10 mouse cellular contexts compared by ENCODE assay signal in genomic region chr11:50269163-50269562, GRCm38 (mm10). TPM values are rescaled to one million over a fixed set of nuclear protein-coding genes. Genes with fewer than 3 reads are reported as not detected.
DNase-seq lines count a peak whose midpoint lies in the region; ATAC-seq and TF ChIP-seq lines count a peak whose summit lies in the region.
"Had no signal": no experiment of that assay in that cellular context is flagged by ENCODE, and none has a peak within 500 bp of the region (broad histone marks: within the 10 kb centered on the region; RNA-seq: fewer than 3 reads in every experiment).

No protein-coding gene starts in this region.

- no peak overlapping the region for H3K9ac ChIP-seq in hindbrain, postnatal 0 days (replicated peaks; ENCODE audit: low read length)
- H3K9ac ChIP-seq in hindbrain, embryonic 13.5 days = no peak overlapping the region
- H3K9ac ChIP-seq in midbrain, embryonic 15.5 days = no peak overlapping the region
- H3K9ac ChIP-seq: forebrain, embryonic 12.5 days had no signal

- DNase-seq in hindbrain, postnatal 0 days (ENCODE audit: low spot score) = peak; percentile 59
- DNase-seq in A20 (ENCODE audit: low read depth, low spot score) (peak; percentile 63), ES-CJ7 (ENCODE audit: low read depth, low spot score) (peak; percentile 30)
- peak; percentile 30 for DNase-seq in lung, postnatal 14 days
- DNase-seq in left cerebral cortex, postnatal 36 days (ENCODE audit: low spot score in 2 of 2) = no peak
- DNase-seq in gastrocnemius, adult 8-10 months (ENCODE audit: low spot score in 2 of 2) = no peak
- DNase-seq: right cerebral cortex, postnatal 14 days had no signal

- intact Hi-C loops in left cerebral cortex, postnatal 36 days (cut with DNase I) = no loop called here

- no peak overlapping the region for H3K4me2 ChIP-seq in hindbrain, postnatal 0 days (ENCODE audit: low read depth, low read length)
- no peak overlapping the region for H3K4me2 ChIP-seq in hindbrain, embryonic 13.5 days
- no peak overlapping the region for H3K4me2 ChIP-seq in midbrain, embryonic 15.5 days
- H3K4me2 ChIP-seq: forebrain, embryonic 12.5 days had no signal

- H3K36me3 ChIP-seq in hindbrain, postnatal 0 days (ENCODE audit: insufficient read depth, low read length) = peaks cover 15% of the 10 kb centered on the region
- peaks cover 34% of the 10 kb centered on the region for H3K36me3 ChIP-seq in hindbrain, embryonic 13.5 days
- peaks cover 17% of the 10 kb centered on the region for H3K36me3 ChIP-seq in midbrain, embryonic 15.5 days (replicated peaks)

- no peaks in the 10 kb centered on the region for H3K4me1 ChIP-seq in hindbrain, postnatal 0 days (ENCODE audit: insufficient read depth, low read length)
- 0 out of 2 replicates have a peak, but pooled peaks cover 3% of the 10 kb centered on the region for H3K4me1 ChIP-seq in hindbrain, embryonic 13.5 days (replicated peaks)
- 0 out of 2 replicates have a peak, but pooled peaks cover 2% of the 10 kb centered on the region for H3K4me1 ChIP-seq in midbrain, embryonic 15.5 days
- H3K4me1 ChIP-seq: forebrain, embryonic 12.5 days had no signal

- 74% methylated on average over 2 of the region's 2 CpGs for WGBS in hindbrain, postnatal 0 days
- WGBS in hindbrain, embryonic 13.5 days = 90% methylated on average over 2 of the region's 2 CpGs
- whole genome bisulfite sequencing in midbrain, embryonic 15.5 days = 84% methylated on average over 2 of the region's 2 CpGs

- no peak overlapping the region for H3K27ac ChIP-seq in hindbrain, postnatal 0 days
- no peak overlapping the region for H3K27ac ChIP-seq in hindbrain, embryonic 13.5 days
- no peak overlapping the region for H3K27ac ChIP-seq in midbrain, embryonic 15.5 days
- H3K27ac ChIP-seq: forebrain, embryonic 12.5 days had no signal

- no peaks in the 10 kb centered on the region for H3K27me3 ChIP-seq in hindbrain, postnatal 0 days (ENCODE audit: insufficient read depth, low read length)
- no peaks in the 10 kb centered on the region for H3K27me3 ChIP-seq in hindbrain, embryonic 13.5 days
- no peaks in the 10 kb centered on the region for H3K27me3 ChIP-seq in midbrain, embryonic 15.5 days (replicated peaks)
- H3K27me3 ChIP-seq: forebrain, embryonic 12.5 days had no signal

- no peaks in the 10 kb centered on the region for H3K9me3 ChIP-seq in hindbrain, postnatal 0 days (ENCODE audit: low read length)
- no peaks in the 10 kb centered on the region for H3K9me3 ChIP-seq in hindbrain, embryonic 13.5 days
- H3K9me3 ChIP-seq in midbrain, embryonic 15.5 days = no peaks in the 10 kb centered on the region
- H3K9me3 ChIP-seq: forebrain, embryonic 12.5 days had no signal

- TF ChIP-seq CTCF in hindbrain, postnatal 0 days (IDR thresholded peaks at IDR 0.05; ENCODE audit: low read depth) = peak; percentile 61

- no peak overlapping the region for H3K4me3 ChIP-seq in hindbrain, postnatal 0 days (ENCODE audit: low read length)
- no peak overlapping the region for H3K4me3 ChIP-seq in hindbrain, embryonic 13.5 days
- no peak overlapping the region for H3K4me3 ChIP-seq in midbrain, embryonic 15.5 days
- H3K4me3 ChIP-seq: forebrain, embryonic 12.5 days had no signal

- ATAC-seq in hindbrain, postnatal 0 days = no peak
- ATAC-seq in hindbrain, embryonic 13.5 days (ENCODE audit: low FRiP score) = no peak
- no peak for ATAC-seq in midbrain, embryonic 15.5 days (replicated peaks)

RNA-seq across cellular contexts. Expression of gene Maml1, which starts 22.9 kb away (rescaled TPM):
- total RNA-seq in hindbrain, postnatal 0 days (2014; rRNA removed) = 11.6 and 13.9 TPM in 2 replicates
- polyA plus RNA-seq in hindbrain, postnatal 0 days (2015; fragmentation: Nextera tagmentation; extraction: Ambion mirVana) = 1.6 and 1.8 TPM in 2 replicates
- polyA plus RNA-seq in hindbrain, embryonic 13.5 days (2015; fragmentation: Nextera tagmentation; extraction: Ambion mirVana) = 3.2 and 3.3 TPM in 2 replicates
- total RNA-seq in left cerebral cortex, postnatal 36 days (2021) = 10 to 100 TPM in 1 of 2 experiments, 1 to 10 TPM in 1; 9.9 to 10.6 TPM
- 3.8 and 4.1 TPM in 2 replicates for polyA plus RNA-seq in midbrain, embryonic 15.5 days (2015; fragmentation: Nextera tagmentation; extraction: Ambion mirVana)
- 1 to 10 TPM; 4.7 to 5.9 (median 5.4) TPM for total RNA-seq in gastrocnemius, adult 8-10 months (2022)

RNA-seq across cellular contexts. Expression of gene Ltc4s, which starts 30.7 kb away (rescaled TPM):
- 4.0 and 6.8 TPM in 2 replicates for total RNA-seq in hindbrain, postnatal 0 days (2014; rRNA removed)
- 5.9 and 7.1 TPM in 2 replicates for polyA plus RNA-seq in hindbrain, postnatal 0 days (2015; fragmentation: Nextera tagmentation; extraction: Ambion mirVana)
- polyA plus RNA-seq in hindbrain, embryonic 13.5 days (2015; fragmentation: Nextera tagmentation; extraction: Ambion mirVana) = 1.4 and 2.3 TPM in 2 replicates
- total RNA-seq in left cerebral cortex, postnatal 36 days (2021) = 10 to 100 TPM in 1 of 2 experiments, 1 to 10 TPM in 1; 7.7 to 10.9 TPM
- 1.9 and 2.3 TPM in 2 replicates for polyA plus RNA-seq in midbrain, embryonic 15.5 days (2015; fragmentation: Nextera tagmentation; extraction: Ambion mirVana)
- total RNA-seq in gastrocnemius, adult 8-10 months (2022) = 1 to 10 TPM; 1.2 to 3.1 (median 2.4) TPM

RNA-seq across cellular contexts. Expression of gene Canx, which starts 56.3 kb away (rescaled TPM):
- total RNA-seq in hindbrain, postnatal 0 days (2014; rRNA removed) = 174 and 197 TPM in 2 replicates
- polyA plus RNA-seq in hindbrain, postnatal 0 days (2015; fragmentation: Nextera tagmentation; extraction: Ambion mirVana) = 254 and 259 TPM in 2 replicates
- polyA plus RNA-seq in hindbrain, embryonic 13.5 days (2015; fragmentation: Nextera tagmentation; extraction: Ambion mirVana) = 265 and 269 TPM in 2 replicates
- total RNA-seq in left cerebral cortex, postnatal 36 days (2021) = 100 to 1,000 TPM; 400 to 407 TPM
- 258 and 266 TPM in 2 replicates for polyA plus RNA-seq in midbrain, embryonic 15.5 days (2015; fragmentation: Nextera tagmentation; extraction: Ambion mirVana)
- 100 to 1,000 TPM; 104 to 122 (median 111) TPM for total RNA-seq in gastrocnemius, adult 8-10 months (2022)

RNA-seq across cellular contexts. Expression of gene Mgat4b, which starts 58.5 kb away (rescaled TPM):
- 108 and 134 TPM in 2 replicates for total RNA-seq in hindbrain, postnatal 0 days (2014; rRNA removed)
- polyA plus RNA-seq in hindbrain, postnatal 0 days (2015; fragmentation: Nextera tagmentation; extraction: Ambion mirVana) = 67.8 and 74.6 TPM in 2 replicates
- polyA plus RNA-seq in hindbrain, embryonic 13.5 days (2015; fragmentation: Nextera tagmentation; extraction: Ambion mirVana) = 30.4 and 36.6 TPM in 2 replicates
- 10 to 100 TPM; 64.9 to 80.2 TPM for total RNA-seq in left cerebral cortex, postnatal 36 days (2021)
- polyA plus RNA-seq in midbrain, embryonic 15.5 days (2015; fragmentation: Nextera tagmentation; extraction: Ambion mirVana) = 54.6 and 57.9 TPM in 2 replicates
- total RNA-seq in gastrocnemius, adult 8-10 months (2022) = 10 to 100 TPM; 40.4 to 49.2 (median 44.9) TPM

RNA-seq across cellular contexts. Expression of gene Sqstm1, which starts 58.5 kb away (rescaled TPM):
- 289 and 299 TPM in 2 replicates for total RNA-seq in hindbrain, postnatal 0 days (2014; rRNA removed)
- 412 and 450 TPM in 2 replicates for polyA plus RNA-seq in hindbrain, postnatal 0 days (2015; fragmentation: Nextera tagmentation; extraction: Ambion mirVana)
- polyA plus RNA-seq in hindbrain, embryonic 13.5 days (2015; fragmentation: Nextera tagmentation; extraction: Ambion mirVana) = 318 and 320 TPM in 2 replicates
- total RNA-seq in left cerebral cortex, postnatal 36 days (2021) = 100 to 1,000 TPM; 460 to 526 TPM
- polyA plus RNA-seq in midbrain, embryonic 15.5 days (2015; fragmentation: Nextera tagmentation; extraction: Ambion mirVana) = 392 and 438 TPM in 2 replicates
- 100 to 1,000 TPM; 494 to 615 (median 543) TPM for total RNA-seq in gastrocnemius, adult 8-10 months (2022)

Comparison
In these comparisons a context has a peak if more than half of its experiments do, and no peak if none do; other contexts are left out.
1. DNase-seq: peak in hindbrain, postnatal 0 days (single experiment), A20 (single experiment), ES-CJ7 (single experiment) and lung, postnatal 14 days (single experiment); none in left cerebral cortex, postnatal 36 days (0 of 2) and gastrocnemius, adult 8-10 months (0 of 2).